Mouse (Mus musculus): ENCODE measurements around the gene Ciapin1.

Gene Ciapin1

DNA sequence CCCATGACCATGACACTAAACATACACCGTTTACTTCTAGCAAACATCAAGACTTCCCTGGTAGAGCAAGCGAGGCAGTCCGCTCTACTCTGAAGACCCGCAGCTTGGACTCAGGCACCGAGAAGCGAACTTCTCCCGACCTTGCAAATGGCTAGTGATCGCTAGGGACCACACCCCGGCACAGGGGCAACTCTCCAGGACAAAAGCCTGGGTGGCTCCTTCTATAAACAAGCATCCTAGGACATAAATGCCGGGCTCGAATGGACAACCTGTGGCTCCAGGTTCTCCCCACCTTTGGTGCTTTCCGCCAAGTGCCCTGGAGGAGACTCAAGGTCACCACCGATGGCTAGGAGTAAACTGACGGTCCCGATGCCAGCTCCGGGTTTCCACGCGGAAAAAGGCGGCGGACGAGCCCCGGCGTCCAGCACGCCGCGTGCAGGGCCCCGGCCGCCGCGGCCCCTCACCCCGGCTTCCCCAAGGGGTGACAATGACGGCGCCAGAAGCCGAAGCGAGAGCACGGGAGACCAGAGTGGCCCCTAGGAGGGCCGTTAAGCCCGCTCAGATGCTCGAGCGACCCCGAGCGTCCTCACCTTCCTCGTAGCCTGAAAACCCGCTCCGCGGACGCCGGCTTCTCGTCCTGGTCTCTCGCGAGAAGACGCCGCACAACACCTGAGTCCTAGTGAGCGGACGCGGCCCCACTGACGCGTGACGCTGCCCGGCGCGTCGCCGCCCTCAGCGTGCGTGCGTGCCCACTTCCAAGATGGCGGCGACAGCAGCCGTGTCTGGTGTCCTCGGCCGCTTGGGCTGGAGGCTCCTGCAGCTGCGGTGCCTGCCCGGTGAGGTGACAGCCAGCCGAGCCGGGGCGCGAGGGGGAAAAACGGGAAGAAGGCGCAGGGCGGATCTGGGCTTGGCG is at the start of gene Ciapin1, which contains the start of gene Coq9:
Gene Ciapin1, minus strand, starts transcription at position 697 of the 913 bp plus-strand sequence.
Gene Coq9, plus strand, starts transcription at position 660 of the 913 bp plus-strand sequence.
- in situ Hi-C loops (cut with MboI; ENCODE audit: unreplicated experiment in 2 of 2) = no loop called here

DNA sequence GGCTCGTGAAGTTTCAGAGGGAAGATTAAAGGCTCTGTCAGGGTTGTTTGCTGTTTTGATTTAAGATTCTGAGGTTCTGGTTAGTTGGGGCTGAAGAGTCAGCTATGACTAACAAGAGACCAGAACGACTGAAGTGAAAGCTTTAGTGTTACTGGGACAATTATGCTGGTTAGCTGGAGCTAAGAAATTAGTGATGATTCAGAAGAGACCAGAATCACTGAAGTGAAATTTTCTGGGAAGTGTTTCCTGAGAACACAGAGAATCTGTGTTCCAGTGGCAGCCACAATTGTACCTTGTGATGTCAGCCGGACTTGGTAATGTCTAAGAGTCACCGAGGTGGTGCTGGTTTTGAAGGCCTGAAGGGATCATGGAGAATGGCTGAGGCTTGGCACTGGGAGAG is 42.6 kb upstream of the Ciapin1 start:
- in situ Hi-C loops (cut with MboI; ENCODE audit: unreplicated experiment in 2 of 2) = no loop called here

DNA sequence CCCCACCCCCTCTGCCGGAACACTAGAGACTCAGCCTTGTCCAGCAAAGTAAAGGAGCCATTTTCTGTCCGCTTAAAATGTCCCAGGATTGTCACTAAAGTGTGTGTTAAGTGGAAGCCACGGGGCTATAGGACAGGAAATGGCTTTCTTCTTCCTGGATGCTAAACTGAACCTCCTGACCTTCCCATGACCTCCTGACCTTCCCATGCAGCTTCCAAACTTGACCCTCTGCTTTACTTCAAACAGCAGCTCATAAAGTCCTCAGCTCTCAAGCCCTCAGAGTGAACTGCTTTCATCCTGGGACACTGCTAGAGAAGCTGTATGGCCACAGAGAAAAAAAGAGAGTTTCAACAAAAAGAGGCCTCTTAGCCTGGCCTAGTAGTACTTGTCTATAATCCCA is 38.7 kb upstream of the Ciapin1 start:
- in situ Hi-C loops (cut with MboI; ENCODE audit: unreplicated experiment in 2 of 2) = no loop called here

DNA sequence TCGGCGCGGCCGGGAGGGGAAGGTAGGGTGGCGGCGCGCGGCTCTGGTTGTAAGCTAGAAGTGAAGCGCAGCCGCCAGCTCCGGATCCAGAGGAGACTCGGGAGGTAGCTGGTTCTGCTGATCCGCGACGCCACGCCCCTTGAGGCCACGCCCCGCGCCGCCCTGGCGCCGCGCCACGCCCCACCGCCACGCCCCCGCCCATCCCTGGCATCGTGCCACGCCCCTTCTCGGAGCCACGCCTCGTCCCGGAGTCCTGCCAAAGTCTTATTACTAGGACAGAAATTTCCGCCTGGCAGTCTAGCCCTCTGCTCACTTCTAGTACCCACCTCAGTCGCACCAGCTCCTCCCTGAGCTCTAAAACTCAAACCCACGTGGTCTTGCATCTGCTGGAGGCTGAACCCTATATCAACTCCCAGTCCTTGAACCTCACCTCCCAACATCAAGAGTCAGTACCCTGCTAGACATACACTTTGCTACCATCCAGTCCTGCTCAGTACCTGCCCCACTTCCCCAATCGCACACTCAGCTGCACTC is 38.1 kb upstream of the Ciapin1 start, which contains the start of gene Dok4:
Gene Dok4, minus strand, starts transcription at position 134 of the 534 bp plus-strand sequence.
- in situ Hi-C loops (cut with MboI; ENCODE audit: unreplicated experiment in 2 of 2) = no loop called here

DNA sequence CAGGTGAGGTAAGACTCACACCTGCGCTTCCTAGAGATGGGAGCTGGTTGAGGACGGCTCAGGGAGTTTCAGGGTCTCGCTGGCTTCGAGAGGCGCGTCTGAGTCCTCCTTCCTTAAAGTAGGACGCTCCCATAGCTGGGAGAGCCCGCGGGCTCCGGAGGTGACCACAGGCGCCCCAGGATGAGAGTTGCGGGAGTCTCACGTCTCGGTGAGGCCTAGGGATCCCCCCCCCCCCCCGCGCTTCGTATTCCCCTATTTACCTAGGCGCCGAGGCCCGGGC is 37.7 kb upstream of the Ciapin1 start:
- in situ Hi-C loops (cut with MboI; ENCODE audit: unreplicated experiment in 2 of 2) = no loop called here

DNA sequence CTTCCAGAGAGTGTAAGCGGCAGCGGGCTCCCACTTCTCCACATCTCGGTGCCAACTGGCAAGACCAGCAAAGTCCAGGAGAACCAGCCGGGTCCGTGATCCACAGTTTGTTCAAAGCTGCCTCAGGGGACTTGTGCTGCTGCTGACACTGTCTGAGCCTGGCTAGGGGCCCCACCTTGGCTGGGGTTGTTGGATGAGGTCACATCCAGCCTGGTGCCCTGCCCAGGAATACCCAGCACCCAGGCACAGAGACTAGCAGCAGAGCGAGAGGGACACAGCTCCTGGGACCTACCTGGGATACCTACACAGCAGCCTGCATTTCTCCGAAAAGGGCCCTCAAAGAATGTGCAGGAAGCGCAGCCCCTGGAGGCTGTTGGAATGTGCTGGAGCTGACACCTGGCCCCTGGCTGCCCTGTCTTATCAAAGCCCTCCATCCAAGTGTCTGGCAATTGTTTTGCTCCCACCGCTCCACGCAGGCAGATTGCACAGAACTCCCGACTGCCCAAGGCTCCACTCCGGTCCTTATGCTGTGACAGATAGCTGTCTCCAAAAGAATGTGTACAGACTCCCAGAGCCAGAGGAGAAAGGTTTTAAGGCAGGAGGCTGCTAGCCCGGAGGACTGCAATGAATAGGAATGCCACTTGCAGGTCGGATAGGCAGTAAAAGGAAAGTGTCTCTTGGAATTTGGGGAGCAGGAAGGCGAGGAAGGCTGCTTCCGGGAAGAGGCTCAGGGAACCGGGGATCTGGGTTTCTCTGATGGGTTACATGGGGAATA is 37.1 kb upstream of the Ciapin1 start:
- in situ Hi-C loops (cut with MboI; ENCODE audit: unreplicated experiment in 2 of 2) = no loop called here

DNA sequence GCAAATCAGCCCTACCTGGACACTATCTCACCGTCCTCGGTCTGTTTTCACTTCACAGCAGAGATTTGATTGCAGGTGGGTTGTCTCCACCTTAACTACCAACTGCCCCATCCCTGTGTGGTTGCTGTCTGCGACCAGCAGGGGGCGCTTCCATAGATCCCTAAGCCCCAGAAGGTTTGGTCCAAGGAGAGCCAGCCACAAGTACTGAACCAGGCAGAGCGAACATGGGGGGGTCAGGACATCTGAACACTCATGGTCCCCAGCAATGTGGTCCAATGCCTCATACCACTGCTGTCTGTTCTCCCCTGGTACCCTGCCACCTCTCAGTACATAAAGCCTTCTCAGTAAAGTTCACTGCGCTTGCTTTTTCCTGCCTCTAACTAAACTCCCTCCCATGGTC is 36.2 kb upstream of the Ciapin1 start:
- in situ Hi-C loops (cut with MboI; ENCODE audit: unreplicated experiment in 2 of 2) = loop anchor here (5.0 kb wide), 1 partner anchor 33 kb away; no protein-coding TSS in a partner anchor

DNA sequence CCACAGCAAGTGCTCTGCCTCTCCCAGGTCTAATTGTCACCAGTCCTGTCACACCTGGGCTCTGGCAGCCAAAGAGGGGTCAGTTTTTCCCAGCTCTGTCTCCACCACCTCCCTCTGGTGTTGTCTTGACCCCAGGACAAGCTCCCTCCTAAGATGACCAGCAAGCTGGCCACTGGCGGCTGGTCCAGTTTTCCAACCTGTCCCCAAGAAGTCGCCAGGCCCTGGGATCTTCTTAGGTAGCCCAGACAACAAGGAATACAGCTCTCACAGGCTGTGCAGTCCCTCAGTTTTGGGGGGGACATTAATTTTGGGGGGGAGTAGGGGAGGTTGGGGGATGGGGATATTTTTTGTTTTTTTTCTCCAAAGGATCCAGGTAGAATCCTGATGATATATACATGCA is 34.4 kb upstream of the Ciapin1 start:
- in situ Hi-C loops (cut with MboI; ENCODE audit: unreplicated experiment in 2 of 2) = loop anchor here (5.0 kb wide), 1 partner anchor 35 kb away; no protein-coding TSS in a partner anchor

DNA sequence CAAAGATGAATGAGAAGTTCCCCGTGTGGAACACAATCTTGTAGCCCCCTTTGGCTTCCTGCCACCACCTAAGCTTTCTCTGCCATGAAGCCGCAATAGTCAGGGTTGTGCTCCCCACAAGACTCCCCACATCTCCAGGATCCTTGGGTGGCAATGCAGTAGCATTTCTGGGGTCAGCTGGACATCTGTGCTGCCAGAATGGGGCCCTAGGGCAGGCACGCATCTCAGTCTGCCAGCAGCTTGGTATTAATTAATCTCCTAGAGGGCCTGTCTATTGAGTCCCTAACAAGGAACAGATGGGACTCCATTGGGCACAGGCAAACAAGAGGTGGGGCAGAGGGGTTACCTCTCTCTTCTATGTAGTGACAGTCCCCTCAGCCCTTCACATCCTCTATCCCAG is 34.0 kb upstream of the Ciapin1 start:
- in situ Hi-C loops (cut with MboI; ENCODE audit: unreplicated experiment in 2 of 2) = loop anchor here (5.0 kb wide), 1 partner anchor 35 kb away; no protein-coding TSS in a partner anchor

DNA sequence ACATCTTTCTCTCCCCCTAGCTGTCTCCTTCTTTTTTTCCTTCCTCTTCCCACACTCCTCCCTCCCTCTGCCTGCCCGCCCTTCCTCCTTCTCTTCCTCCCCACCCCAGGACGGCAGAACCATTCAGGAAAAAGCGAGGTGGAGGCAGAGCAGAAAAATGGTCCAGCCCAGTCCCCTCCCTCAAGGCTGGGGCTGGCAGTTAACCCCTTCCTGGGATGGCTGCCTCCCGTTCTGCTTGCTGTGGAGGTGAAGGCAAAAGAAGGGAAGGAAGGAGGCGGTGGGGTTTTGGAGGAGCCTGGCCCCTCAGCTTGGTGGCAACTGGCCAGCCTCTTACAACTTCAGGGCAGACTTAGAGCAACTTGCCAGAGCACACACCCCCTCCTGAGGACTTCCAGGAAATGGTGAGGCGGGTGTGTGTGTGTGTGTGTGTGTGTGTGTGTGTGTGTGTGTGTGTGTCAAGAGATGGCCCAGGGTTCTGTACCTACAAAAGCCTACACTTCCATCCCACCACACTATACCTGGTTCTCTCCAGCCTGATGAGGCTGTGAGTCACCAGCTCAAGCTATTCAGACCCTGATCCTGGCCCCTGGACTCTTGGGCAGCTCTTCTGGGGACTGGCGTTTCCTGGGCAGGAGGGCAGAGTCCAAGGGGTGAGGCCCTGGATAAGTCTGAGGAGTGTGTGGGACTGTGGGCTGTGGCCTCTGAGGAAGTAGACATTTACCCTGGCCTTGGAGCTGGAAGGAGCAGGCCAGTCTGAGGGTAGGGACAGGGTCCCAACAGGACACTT is 33.1 kb upstream of the Ciapin1 start:
- in situ Hi-C loops (cut with MboI; ENCODE audit: unreplicated experiment in 2 of 2) = loop anchor here (5.0 kb wide), 1 partner anchor 36 kb away; no protein-coding TSS in a partner anchor

DNA sequence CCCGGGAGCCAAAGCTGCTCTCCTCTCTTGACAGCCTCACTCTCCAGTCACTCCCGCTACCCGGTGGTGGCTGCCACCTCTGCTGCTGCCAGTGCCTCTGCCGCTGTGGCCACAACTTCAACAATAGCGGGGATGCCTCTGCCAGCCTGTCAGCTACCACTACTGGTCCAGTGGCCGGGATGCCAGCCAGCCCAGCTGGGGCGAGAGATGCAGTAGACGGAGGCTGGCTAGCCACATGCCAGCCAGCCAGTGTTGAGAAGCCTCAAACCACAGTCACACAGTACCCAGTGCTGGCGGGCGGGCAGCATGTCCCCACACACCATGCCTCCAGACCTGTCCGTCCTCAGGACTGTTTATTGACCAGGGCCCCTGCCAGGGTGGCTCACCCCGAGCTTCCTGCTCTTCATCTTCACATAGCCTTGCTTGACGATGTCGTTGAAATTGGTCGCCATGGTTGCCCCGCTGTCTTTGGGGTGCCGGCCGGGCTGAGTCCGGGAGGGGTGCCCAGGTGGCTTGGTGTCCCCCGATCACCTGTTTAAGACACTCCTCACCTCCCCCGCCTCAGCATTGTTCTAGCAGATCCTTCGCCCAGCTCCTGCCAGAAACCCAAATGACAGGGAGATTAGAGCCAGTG is 32.4 kb upstream of the Ciapin1 start:
- in situ Hi-C loops (cut with MboI; ENCODE audit: unreplicated experiment in 2 of 2) = loop anchor here (5.0 kb wide), 1 partner anchor 37 kb away; no protein-coding TSS in a partner anchor

DNA sequence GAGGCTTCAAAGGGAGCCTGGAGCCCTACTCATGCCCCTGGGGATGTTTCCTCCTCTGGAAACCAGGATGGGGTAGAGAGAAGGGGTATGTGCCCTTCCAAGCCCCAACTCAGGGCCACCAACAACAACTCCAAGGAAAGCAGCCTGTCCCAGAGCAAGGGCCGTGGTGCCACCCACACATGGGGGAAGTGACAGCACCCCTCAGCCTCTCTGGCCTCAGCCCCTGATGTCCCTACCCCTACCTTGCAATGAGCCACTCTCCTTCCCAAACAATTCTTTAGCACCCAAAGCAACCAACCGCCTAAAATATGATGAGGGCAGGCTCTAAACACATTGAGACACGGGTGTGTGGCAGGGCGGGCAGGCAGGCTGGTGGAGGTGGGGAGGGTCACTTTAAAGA is 31.8 kb upstream of the Ciapin1 start:
- in situ Hi-C loops (cut with MboI; ENCODE audit: unreplicated experiment in 2 of 2) = loop anchor here (5.0 kb wide), 1 partner anchor 37 kb away; no protein-coding TSS in a partner anchor

DNA sequence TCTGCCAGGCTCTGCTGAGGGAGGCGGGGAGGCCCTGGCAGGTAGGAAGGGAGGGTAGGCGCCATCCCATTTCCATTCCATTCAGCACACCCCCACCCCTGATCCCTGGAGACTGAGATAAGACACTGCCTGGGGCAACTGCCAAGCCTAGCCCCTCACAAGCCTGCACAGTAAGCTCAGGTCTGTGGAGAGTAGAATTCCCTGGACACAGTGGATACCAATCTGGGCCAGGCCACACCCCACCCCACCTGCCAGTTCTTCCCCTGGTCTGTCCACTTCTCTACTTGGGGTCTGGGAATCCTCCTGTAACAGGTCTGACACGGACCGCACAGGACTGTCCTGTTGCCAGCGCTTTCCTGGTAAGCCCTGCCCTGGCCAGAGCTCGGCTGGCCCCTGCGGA is 31.0 kb upstream of the Ciapin1 start:
- in situ Hi-C loops (cut with MboI; ENCODE audit: unreplicated experiment in 2 of 2) = no loop called here

DNA sequence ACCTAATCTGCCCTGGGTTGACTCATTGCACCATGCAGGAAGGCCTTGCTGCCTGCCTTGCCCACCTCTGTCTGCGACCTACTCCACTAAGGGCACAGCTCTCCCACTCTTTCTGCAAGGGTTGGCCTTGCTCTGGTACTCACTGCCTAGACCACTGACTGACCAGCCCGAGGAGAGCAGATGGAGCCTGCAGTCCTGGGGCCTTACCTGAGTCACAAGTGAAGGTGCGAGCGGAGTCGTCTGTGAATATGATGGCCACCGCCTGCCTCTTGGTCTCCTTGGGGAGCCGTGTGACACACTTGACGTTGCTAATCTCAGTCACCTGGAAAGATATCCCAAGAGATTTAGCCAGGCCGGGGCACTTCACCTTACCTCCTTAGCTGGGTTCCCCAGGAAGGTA is 28.8 kb upstream of the Ciapin1 start:
- in situ Hi-C loops (cut with MboI; ENCODE audit: unreplicated experiment in 2 of 2) = no loop called here

DNA sequence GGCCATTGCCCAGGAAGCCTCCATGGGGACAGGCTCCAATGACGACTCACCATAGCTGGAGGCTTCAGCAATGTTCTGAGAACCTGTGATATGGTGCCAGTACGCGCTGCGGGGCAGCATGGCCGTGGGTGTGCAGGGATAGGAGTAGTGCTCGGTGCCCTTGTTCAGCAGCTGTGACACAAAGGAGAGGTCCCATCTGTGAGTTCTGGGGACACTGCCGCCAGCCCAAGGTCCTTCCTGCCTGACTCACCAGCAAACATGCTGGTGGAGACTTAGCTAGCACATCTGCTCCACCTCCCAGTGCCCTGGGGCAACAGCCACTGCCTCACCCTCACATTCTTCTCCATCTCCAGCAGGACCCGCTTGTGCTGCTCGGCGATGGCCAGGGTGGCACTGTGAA is 27.1 kb upstream of the Ciapin1 start:
- in situ Hi-C loops (cut with MboI; ENCODE audit: unreplicated experiment in 2 of 2) = no loop called here

DNA sequence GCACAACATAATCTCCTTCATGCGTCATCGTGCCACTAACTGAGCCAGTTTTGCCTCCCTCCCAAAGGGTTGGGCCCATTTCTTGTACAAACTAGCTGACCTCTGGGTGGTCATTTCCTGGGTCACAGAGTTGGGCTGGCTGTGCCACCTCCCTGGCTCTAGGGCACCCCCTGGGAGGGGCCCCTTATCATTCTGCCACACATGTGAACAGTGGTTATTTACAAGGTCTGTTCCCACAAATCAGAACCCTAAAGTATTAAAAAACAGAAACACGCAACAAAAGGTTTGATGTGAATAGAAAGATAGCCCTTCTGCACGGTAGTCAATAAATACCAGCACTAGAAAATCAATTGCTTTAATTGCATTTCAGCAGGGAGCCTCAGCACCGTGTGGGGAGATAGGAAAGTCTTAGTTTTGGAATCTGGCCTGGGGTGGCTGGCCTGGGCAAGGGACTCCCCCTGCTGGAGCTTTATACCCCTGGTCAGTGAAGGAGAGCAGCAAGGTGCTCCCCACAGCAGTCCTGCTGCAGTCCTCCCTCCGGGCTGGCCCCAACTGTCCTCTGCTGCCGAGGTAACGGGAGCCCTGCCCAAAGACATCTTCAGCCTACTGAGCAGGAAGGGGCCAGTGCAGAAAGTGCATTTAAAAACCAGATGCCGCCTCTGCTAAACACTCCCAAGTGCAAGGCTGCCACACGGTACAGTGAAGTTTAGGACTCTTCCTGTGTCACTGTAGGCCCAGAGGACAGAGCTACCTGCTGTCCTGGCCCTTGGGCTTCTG is 25.9 kb upstream of the Ciapin1 start:
- in situ Hi-C loops (cut with MboI; ENCODE audit: unreplicated experiment in 2 of 2) = no loop called here

DNA sequence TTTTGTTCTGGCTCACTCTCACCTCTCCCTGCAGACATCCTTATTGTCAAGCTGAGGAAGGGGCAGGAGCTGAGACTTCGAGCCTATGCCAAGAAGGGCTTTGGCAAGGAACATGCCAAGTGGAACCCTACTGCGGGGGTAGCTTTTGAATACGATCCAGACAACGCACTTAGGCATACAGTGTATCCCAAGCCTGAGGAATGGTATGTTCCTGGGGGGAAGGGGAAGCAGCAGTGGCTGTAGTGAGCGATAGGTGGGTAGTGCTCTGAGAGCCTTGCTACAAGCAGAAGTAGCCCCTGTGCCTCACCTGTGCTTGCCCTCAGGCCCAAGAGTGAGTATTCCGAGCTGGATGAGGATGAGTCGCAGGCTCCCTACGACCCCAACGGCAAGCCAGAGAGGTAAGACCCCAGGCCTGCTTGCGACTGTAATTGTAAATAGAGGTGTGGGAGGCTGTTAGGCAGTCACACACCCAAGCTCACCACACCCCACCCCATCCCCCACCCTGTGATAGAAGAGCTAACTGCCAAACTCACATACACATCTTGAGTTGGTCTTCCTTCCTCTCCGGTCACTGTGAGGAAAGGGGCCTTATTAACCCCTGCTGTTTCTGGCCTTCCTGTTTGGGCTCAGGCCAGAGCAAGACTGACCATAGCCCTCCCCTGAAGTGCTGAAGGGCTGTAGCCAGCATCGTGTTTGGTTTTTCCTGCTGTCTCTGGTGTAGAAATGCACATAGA is 24.5 kb upstream of the Ciapin1 start:
- in situ Hi-C loops (cut with MboI; ENCODE audit: unreplicated experiment in 2 of 2) = no loop called here

DNA sequence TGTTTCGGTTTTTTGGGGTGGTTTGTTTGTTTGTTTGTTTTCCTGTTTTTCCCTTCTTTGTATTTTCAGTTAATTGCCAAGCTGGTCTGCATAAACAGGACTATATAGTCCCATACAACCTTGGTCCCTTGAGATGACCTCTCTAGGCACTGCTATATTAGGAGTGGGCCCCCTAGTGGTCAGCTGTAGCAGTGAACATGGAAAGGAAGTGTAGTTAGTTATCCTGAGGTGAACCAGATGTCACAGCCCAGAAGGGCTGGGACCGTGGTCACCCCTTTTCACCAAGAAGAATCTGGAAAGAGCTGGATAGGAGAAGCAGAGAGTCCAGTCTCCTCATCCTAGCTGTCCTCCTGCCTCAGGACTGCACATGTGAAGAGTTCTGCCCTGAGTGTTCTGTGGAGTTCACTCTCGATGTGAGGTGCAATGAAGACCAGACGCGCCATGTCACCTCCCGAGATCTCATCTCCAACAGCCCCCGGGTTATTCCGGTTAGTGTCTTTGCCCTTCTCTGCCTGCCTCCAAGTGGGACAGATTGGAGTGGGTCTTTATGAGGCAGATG is 23.3 kb upstream of the Ciapin1 start:
- in situ Hi-C loops (cut with MboI; ENCODE audit: unreplicated experiment in 2 of 2) = no loop called here
